Mouse (Mus musculus) megakaryocyte-erythroid progenitor cell, adult 5-6 weeks (primary cell): Measurements from ENCODE around the gene Pacrg. TPM values are rescaled to one million over a fixed set of nuclear protein-coding genes. Genes with fewer than 3 reads are reported as not detected.

Experiments used
- ATAC-seq: replicated peaks from 2 replicates; pipeline ENCODE4 v1.8.0; 2016; ENCODE audit warnings: mild to moderate bottlenecking, inconsistent platforms; ENCODE audit not compliant: severe bottlenecking, poor library complexity, low FRiP score, low TSS enrichment
- total RNA-seq, 2 experiments: library from RNA; stranded (forward) in 1 of 2; stranded (reverse) in 1 of 2; fragments of 200-1000, 215-1000 nt in 1 of 2; fragments of >200 nt in 1 of 2; fragmentation: Nextera tagmentation in 1 of 2; gene quantifications; 2 replicates each; pipeline ENCODE4 v1.2.3; 2014 to 2017

Pacrg gene
- total RNA-seq, 2 experiments from 2014 or later: 1.7 TPM; not detected in 1

GRCm38 (mm10) chr17:10757455-10757854, 82.7 kb downstream of the Pacrg start:
- ATAC-seq: no peak

- no peak for ATAC-seq
Observed at GRCm38 (mm10) chr17:10744709-10745461, 95.2 kb downstream of the Pacrg start.

- no peak for ATAC-seq
Observed at GRCm38 (mm10) chr17:10740083-10740482, 100.0 kb downstream of the Pacrg start.

GRCm38 (mm10) chr17:10737966-10738365, 102.1 kb downstream of the Pacrg start:
- ATAC-seq: no peak

- no peak for ATAC-seq
Observed at GRCm38 (mm10) chr17:10734733-10735132, 105.4 kb downstream of the Pacrg start.

- no peak for ATAC-seq
Observed at GRCm38 (mm10) chr17:10732303-10733048, 107.6 kb downstream of the Pacrg start.

- no peak for ATAC-seq
Observed at GRCm38 (mm10) chr17:10724853-10725252, 115.3 kb downstream of the Pacrg start.

GRCm38 (mm10) chr17:10721562-10721961, 118.5 kb downstream of the Pacrg start:
- ATAC-seq: no peak

- ATAC-seq: no peak
Observed at GRCm38 (mm10) chr17:10717148-10717547, 123.0 kb downstream of the Pacrg start.

- ATAC-seq: no peak
Observed at GRCm38 (mm10) chr17:10702781-10703180, 137.3 kb downstream of the Pacrg start.

- no peak for ATAC-seq
Observed at GRCm38 (mm10) chr17:10698041-10698440, 142.1 kb downstream of the Pacrg start.

- no peak for ATAC-seq
Observed at GRCm38 (mm10) chr17:10695421-10695820, 144.7 kb downstream of the Pacrg start.

GRCm38 (mm10) chr17:10677098-10677497, 163.0 kb downstream of the Pacrg start:
- ATAC-seq: no peak

GRCm38 (mm10) chr17:10675536-10675935, 164.6 kb downstream of the Pacrg start:
- ATAC-seq: no peak

- ATAC-seq: no peak
Observed at GRCm38 (mm10) chr17:10675048-10675447, 165.1 kb downstream of the Pacrg start.

GRCm38 (mm10) chr17:10661294-10661693, 178.8 kb downstream of the Pacrg start:
- no peak for ATAC-seq

- no peak for ATAC-seq
Observed at GRCm38 (mm10) chr17:10643604-10644003, 196.5 kb downstream of the Pacrg start.

- no peak for ATAC-seq
Observed at GRCm38 (mm10) chr17:10639816-10640215, 200.3 kb downstream of the Pacrg start.

GRCm38 (mm10) chr17:10635955-10636470, 204.1 kb downstream of the Pacrg start:
- no peak for ATAC-seq

- no peak for ATAC-seq
Observed at GRCm38 (mm10) chr17:10635470-10635869, 204.6 kb downstream of the Pacrg start.

- no peak for ATAC-seq
Observed at GRCm38 (mm10) chr17:10635046-10635445, 205.1 kb downstream of the Pacrg start.
